Mouse (Mus musculus) T-helper 17 cell (primary cell): Measurements from ENCODE around the gene G3bp1.

Experiments used
- in situ Hi-C, 2 experiments: fragments of 300-600 bp; cut with MboI, MseI; formaldehyde crosslinking; loops; 1 replicate in 1 of 2; 2 replicates in 1 of 2; pipeline ENCODE4 v1.15.1; 2025; ENCODE audit warnings: high pct_unique_total_duplicates in 2 of 2

The G3bp1 gene

GRCm38 (mm10) chr11:55462149-55462548 is 7.3 kb upstream of the G3bp1 start:
- in situ Hi-C loops: loop anchor here in 1 of 2 experiments (10.0 to 25.0 kb wide), 2 partner anchors 1050 to 1877 kb away; no protein-coding TSS in a partner anchor

DNA sequence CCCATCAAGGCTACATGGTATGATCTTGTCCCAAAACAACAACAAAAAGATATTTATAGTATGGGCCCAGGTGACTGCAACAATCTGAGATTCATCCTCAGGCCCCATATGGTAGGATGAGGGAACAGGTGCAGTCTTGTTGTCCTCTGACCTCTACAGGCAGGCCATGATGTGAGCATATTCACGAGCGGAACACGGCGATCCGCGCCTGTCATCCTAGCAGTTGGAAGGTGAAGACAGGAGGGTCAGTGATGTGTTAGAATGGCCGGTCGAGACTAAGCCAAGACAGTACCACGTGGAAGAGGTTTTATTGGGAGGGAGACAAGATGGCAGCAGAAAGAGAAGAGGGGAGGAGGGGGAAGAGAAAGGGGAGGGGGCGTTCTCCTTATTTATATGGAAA is 4.8 kb upstream of the G3bp1 start:
- in situ Hi-C loops: loop anchor here in 1 of 2 experiments (10.0 to 25.0 kb wide), 2 partner anchors 1052 to 1880 kb away; no protein-coding TSS in a partner anchor

GRCm38 (mm10) chr11:55465177-55465576 is 4.3 kb upstream of the G3bp1 start:
- in situ Hi-C loops: loop anchor here in 1 of 2 experiments (10.0 to 25.0 kb wide), 2 partner anchors 1053 to 1880 kb away; no protein-coding TSS in a partner anchor

- in situ Hi-C loops: loop anchor here in 1 of 2 experiments (10.0 to 25.0 kb wide), 2 partner anchors 1056 to 1883 kb away; no protein-coding TSS in a partner anchor
These were observed 1.5 kb upstream of the G3bp1 start for GRCm38 (mm10) chr11:55468012-55468411.

DNA sequence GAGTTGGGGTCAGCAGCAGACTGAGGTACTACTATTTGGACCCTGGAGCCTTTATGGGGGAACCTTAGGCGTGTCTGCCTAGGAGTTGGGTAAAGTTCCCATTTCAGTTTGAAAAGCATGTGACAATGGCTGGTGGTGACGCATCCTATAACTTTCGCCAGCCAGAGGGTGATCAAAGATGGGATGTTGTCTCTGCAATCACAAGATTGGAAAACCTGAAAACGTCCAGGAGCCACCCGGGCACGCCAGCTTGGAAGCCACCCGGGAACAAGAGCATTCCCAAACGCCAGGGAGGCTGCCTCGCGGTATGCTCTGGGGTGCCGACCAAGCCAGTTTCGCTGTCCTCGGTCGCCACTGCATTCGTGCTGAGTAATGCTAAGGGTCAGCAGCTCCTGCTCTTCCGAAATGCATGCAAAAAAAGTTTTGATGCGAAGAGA is 856 bp upstream of the G3bp1 start:
- in situ Hi-C loops: loop anchor here in 1 of 2 experiments (10.0 to 25.0 kb wide), 2 partner anchors 1056 to 1884 kb away; no protein-coding TSS in a partner anchor

DNA sequence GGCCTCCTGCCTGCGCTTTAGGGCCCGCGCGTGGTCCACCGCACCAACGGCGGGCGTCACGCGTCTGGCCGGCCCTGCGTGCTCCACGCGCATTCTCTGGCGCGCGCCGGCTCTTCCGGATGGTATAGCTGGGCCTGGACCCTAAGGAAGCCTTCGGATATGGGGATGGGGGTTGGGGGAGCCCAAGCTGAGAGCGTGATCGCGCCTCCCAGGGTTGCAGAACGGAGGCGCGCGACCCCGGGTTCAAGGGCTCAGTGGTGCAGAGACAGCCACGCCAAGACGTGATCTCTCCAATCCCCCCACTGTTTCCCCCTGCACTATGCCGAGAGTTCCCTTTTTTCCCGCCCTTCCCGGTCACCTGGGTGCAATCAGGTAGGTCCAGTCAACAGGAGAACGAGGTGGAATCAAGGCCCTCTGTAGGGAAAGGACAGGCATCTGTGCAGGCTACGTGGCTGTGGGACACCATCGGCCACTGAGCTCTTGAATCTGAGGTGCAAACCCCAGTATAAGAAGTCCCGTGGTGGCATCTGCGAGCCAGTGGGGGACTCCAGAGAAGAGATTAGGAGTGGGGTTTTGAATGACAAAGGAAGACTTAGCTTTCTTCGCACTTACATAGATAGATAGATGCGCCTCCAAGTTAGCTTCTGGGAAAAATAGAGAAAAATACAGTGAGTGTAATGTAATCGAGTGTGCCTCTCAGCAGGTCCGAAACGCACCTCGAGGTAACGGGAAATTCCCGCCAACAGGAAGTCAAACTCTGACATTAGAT is 622 bp downstream of the G3bp1 start:
- in situ Hi-C loops: loop anchor here in 1 of 2 experiments (10.0 to 25.0 kb wide), 2 partner anchors 1058 to 1885 kb away; no protein-coding TSS in a partner anchor

- in situ Hi-C loops: loop anchor here in 1 of 2 experiments (25.0 kb wide), 1 partner anchor 1058 kb away; no protein-coding TSS in a partner anchor
These were observed 1.3 kb downstream of the G3bp1 start for GRCm38 (mm10) chr11:55470761-55471160.

GRCm38 (mm10) chr11:55471467-55471866 is 2.0 kb downstream of the G3bp1 start:
- in situ Hi-C loops: loop anchor here in 1 of 2 experiments (25.0 kb wide), 1 partner anchor 1059 kb away; no protein-coding TSS in a partner anchor

- in situ Hi-C loops: loop anchor here in 1 of 2 experiments (25.0 kb wide), 1 partner anchor 1061 kb away; no protein-coding TSS in a partner anchor
These were observed 3.7 kb downstream of the G3bp1 start for GRCm38 (mm10) chr11:55473219-55473618.

DNA sequence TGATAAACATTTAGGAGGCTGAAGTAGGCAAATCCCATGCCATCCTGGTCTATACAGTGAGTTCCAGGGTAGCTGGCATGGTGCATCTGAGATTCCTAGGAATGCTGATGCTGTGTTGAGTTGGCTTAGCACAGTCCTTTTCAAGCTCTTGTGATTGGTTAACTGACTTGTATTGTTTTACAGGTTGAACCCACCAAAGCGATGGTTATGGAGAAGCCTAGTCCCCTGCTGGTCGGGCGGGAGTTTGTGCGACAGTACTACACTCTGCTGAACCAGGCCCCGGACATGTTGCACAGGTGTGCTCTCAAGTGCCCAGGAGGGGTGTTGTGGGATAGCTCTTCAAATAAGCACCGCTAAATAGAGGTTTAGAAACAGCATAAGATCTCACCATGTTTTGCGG is 16.0 kb downstream of the G3bp1 start:
- in situ Hi-C loops: no loop called here

- in situ Hi-C loops: no loop called here
These were observed 26.7 kb downstream of the G3bp1 start for GRCm38 (mm10) chr11:55496158-55496557.

DNA sequence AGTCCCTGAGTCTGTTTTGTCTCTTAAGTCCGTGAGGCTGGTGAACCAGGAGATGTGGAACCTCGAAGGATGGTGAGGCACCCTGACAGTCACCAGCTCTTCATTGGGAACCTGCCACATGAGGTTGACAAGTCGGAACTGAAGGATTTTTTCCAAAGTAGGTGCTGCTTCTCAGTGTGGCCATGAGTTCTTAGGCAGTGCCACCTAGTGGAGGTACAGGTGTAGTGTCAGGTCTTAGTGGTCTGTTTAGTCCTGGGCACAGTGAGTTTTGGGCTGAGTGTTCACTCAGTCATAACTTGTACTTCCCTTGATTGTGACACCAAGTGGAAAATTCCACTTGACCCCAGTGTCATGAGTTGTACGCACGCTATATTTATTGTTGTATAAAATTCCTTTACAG is 28.4 kb downstream of the G3bp1 start:
- in situ Hi-C loops: no loop called here

DNA sequence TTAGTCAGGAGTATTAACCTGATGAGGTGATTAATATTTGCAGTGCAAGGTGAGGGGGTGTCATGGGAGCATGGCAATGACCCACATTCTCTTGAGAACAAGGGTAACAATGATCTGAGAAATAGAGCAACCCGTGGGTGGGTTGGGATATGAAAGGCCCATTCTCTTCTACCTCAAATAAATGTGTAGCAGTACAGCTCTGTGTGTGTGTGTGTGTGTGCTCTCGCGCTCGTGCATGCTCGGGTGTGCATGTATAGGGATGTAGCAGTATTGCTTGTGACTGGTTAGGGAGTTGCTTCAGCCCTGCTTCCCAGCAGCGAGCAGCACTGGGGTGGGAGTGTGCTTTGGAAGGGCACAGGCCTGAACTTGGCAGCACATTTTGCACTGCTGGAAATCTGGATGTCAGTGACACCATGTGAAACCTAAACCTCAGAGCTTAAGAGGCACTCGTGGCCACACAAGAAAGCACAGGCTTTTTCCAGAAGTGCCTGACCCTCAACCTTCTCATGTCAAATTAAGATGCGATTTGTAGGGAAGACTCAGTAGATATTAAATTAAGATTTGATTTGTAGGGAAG is 32.6 kb downstream of the G3bp1 start:
- in situ Hi-C loops: no loop called here

GRCm38 (mm10) chr11:55502886-55503285 is 33.4 kb downstream of the G3bp1 start:
- in situ Hi-C loops: no loop called here

DNA sequence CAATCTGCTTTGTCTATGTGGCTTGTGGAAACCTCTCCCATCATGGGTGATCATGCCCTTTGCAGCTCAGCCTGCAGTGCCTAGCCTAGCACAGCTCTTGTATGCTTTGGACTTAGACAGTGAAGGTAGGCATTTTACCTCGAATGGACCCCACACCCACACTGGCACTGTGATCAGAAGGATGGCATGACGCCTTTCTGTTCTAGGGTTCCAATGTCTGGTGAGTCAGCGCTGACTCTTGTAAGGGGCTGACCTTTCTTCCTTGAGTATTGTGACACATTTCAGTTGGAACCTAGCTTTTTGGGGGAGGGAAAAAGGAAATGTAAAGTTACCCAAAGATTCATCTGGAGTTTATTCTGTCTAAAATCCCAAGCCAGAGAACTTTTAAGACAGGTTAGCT is 36.0 kb downstream of the G3bp1 start:
- in situ Hi-C loops: no loop called here

DNA sequence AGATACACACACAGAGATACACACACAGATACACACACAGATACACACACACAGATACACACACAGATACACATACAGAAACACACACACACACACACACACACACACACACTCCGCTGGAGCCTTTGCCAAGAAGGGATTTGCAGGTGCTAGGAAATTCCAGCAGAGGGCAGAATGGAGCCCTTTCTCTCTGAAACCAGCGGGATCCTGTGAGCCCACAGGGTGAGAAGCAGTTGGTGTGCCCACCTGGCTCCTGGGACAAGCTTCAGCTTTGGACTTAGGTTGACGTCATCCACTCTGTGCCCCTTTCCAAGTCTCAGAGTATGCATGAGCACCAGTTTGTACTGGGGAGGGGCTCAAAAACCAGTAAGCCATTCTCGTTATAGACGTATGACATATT is 41.9 kb downstream of the G3bp1 start:
- in situ Hi-C loops: no loop called here

DNA sequence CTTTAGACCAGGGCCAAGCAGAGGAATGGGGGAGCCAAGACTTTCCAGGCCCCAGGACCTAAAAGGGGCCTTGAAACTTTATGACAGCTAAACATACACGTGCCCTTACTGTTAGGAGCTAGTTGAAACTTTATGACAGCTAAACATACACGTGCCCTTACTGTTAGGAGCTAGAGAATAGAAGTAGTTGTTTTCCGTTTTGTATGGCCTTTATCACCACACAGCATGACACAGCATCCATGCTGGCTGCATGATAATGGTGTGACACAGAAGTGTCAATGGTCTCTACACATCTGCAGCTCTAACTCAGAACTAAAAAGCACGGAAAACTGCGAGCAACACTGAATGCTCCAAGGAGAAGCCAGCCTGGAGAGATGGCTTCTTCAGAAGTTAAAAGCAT is 48.2 kb downstream of the G3bp1 start:
- in situ Hi-C loops: loop anchor here (5.0 kb wide), 1 partner anchor 590 kb away; no protein-coding TSS in a partner anchor

DNA sequence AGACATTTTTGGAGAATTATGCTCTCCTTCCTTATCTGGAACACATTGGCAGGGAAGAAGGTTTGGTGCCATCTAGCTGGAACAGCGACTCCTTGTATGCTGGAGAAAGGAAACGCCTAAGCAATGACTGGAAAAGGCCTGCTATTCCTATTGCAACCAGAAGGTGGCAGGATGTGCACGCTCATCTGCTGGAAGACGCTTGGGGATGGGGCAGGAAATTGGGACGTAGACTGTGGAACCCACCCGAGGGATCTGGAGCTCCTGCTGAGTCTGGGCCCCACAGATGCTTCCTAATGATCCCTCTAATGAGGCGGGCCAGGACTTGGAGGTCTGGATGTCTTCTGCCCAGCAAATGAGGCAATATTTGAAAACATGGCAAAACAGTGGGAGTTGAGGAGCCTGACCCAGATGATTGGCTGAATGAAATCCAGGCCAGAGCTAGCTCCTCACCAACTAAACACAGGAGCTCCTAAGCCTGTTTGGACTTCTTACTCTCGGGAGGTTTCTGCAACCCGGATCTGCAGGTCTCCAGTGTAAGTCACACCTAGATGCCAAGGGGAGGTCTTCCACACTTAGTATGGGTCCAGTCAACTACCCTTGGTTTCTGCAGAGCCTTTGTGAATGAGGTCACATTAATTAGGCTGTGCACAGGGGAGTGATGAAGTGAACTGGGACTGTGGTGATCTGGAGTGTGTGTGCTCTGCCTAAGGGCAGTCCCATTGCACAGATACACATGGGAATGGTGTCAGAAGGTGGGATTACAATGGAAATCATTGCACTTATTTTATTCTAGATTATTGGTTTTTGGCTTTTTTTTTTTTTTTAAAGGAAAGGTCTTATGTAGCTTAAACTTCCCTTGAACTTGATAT is 49.6 kb downstream of the G3bp1 start:
- in situ Hi-C loops: loop anchor here (5.0 kb wide), 1 partner anchor 588 kb away; no protein-coding TSS in a partner anchor

DNA sequence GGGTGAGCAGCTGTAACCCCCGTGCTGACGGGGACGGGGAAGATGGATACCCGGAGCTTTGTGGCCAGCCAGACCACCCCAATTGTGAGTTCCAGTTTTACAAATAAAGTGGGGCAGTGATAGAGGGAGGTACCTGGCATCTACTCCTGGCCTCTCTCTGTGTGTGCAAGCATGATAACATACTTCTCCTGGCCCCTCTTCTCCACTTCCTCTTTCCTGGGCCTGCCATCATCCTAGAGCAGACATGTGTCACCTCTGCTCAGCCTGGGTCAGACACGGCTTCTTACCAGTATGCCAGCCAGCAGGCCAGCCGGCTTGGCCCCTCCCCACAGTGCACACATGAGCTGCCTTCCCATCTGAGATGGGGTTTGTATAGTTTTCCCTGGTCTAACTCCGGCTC is 61.3 kb downstream of the G3bp1 start:
- in situ Hi-C loops: no loop called here

DNA sequence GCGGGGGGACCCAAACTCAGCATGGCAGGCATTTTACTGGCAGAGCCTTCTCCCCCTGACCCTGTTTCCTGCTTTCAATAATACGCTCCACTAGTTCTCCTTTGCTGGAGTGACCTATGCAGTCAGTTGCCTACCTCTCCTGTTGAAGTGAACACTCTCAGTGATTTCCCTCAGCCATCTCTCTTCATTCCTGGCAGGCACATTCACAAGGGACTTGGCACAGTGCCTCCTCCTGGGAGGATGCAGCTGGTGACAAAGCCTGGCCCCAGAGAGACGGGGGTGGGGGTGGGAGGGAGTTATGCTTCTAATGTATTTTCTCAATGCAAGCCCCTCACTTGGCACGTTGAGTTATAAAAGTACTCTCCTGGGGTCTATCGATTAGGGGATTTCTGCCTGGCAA is 63.9 kb downstream of the G3bp1 start:
- in situ Hi-C loops: no loop called here

DNA sequence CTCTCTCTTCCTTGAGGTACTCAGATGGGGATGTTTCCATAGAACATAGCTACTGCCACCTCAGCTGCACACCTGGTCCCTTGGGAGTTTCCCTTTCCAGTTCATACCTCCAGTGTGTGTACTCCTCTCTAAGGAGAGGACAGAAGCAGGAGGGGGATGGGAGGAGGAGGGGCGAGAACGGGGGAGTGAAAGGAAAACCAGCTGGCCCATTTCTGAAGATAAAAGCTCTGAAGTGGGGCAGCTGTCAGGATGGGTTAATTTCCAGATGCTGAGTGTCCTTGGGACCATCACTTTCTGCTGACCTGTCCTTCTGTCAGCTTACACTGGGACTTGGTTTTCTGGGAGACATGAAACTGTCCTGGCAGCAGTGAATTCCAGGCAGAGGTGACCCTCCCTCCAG is 65.3 kb downstream of the G3bp1 start:
- in situ Hi-C loops: no loop called here
